Mouse (Mus musculus) forebrain, embryonic 15.5 days (tissue): ENCODE results near the gene Tctex1d4. TPM values are rescaled to one million over a fixed set of nuclear protein-coding genes. Genes with fewer than 3 reads are reported as not detected.

Experiments used
- ATAC-seq: fragments of 200-750 bp; cut with Nextera tagmentation; replicated peaks from 2 replicates; pipeline ENCODE4 v1.8.0; 2017; ENCODE audit warnings: mild to moderate bottlenecking, moderate TSS enrichment, moderate library complexity
- H3K27ac ChIP-seq: fragments of 300-500 bp; sonication (generic); replicated peaks from 2 replicates; pipeline ENCODE4 v1.5.1; 2015; ENCODE audit warnings: mild to moderate bottlenecking, inconsistent platforms
- H3K27me3 ChIP-seq: fragments of 300-500 bp; sonication (generic); 2 replicates; pipeline ENCODE4 v1.6.1; 2015; ENCODE audit warnings: inconsistent platforms
- H3K36me3 ChIP-seq: fragments of 300-500 bp; sonication (generic); 2 replicates; pipeline ENCODE4 v1.6.1; 2015; ENCODE audit warnings: mild to moderate bottlenecking, inconsistent platforms
- H3K4me1 ChIP-seq: fragments of 300-500 bp; sonication (generic); 2 replicates; pipeline ENCODE4 v1.6.1; 2015; ENCODE audit warnings: inconsistent platforms
- H3K4me2 ChIP-seq: fragments of 300-500 bp; sonication (generic); replicated peaks from 2 replicates; pipeline ENCODE4 v1.6.1; 2015; ENCODE audit warnings: mild to moderate bottlenecking, inconsistent platforms
- H3K4me3 ChIP-seq: fragments of 300-500 bp; sonication (generic); 2 replicates; pipeline ENCODE4 v1.5.1; 2015; ENCODE audit warnings: mild to moderate bottlenecking, inconsistent platforms
- H3K9ac ChIP-seq: fragments of 300-500 bp; sonication (generic); replicated peaks from 2 replicates; pipeline ENCODE4 v1.6.1; 2015; ENCODE audit warnings: mild to moderate bottlenecking, inconsistent platforms
- H3K9me3 ChIP-seq: fragments of 300-500 bp; sonication (generic); 2 replicates; pipeline ENCODE4 v1.6.1; 2016; ENCODE audit warnings: inconsistent platforms
- WGBS: fragments of 180-500 bp; shearing (Covaris S2); methylation state at CpG from one replicate; pipeline ENCODE4 v1.1.7; 2015; ENCODE audit warnings: mixed read lengths; 5-methylcytosine and 5-hydroxymethylcytosine counted together
- microRNA-seq: library from miRNA; unstranded; fragments of <30 nt; microRNA quantifications from one replicate; pipeline ENCODE4, GENCODE M21; 2016
- polyA plus RNA-seq: library from polyadenylated mRNA; unstranded; fragments of >200 nt; fragmentation: Nextera tagmentation; extraction: Ambion mirVana; gene quantifications from 2 replicates; pipeline ENCODE4 v1.2.1, GENCODE M21; 2015

Tctex1d4 gene
- polyA plus RNA-seq, 1 experiment from 2014 or later: 0.37 TPM

DNA sequence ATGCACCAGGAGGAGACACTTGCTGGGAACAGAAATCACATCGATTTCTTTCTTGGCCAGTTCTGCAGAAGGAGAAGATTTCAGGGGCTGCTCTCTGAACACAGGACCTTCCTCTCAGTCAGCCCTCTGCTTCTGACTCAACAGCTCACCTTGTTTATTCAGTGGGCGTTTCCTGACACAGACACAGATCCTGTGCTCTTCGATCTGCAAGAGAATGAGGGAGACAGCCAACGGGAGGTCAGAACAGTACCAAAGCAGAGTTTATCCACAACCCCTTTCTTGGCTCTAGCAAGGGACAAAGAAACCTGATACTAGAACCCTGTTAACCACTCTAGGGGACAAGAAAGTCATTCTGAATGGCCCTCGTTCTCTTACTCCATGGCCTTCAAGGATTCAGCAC lies 43.3 kb downstream of the Tctex1d4 start:
- Histone ChIP-seq H3K9ac (no peak overlapping the region), H3K27ac (no peak overlapping the region), H3K4me1 (no peaks in the 10 kb centered on the region), H3K9me3 (no peaks in the 10 kb centered on the region), H3K36me3 (peaks cover 32% of the 10 kb centered on the region), H3K27me3 (no peaks in the 10 kb centered on the region), H3K4me3 (no peak overlapping the region), H3K4me2 (no peak overlapping the region)
- ATAC-seq: no peak
- WGBS: 95% methylated on average over 5 of the region's 5 CpGs

Small RNAs within 50 kb of the gene (microRNA-seq; reads per million reads assigned to microRNA genes)
- gene Gm22398: not detected

Other genes starting within 250 kb of the Tctex1d4 start
- 9.2 and 9.5 TPM in 2 replicates for gene Zswim5, start 249.4 kb upstream of the Tctex1d4 start, polyA plus RNA-seq
- gene Urod, start 132.4 kb upstream of the Tctex1d4 start, polyA plus RNA-seq: 72.2 and 76.7 TPM in 2 replicates
- 25.5 and 28.3 TPM in 2 replicates for gene Hectd3, start 131.5 kb upstream of the Tctex1d4 start, polyA plus RNA-seq
- 42.8 and 43.0 TPM in 2 replicates for gene Eif2b3, start 107.4 kb upstream of the Tctex1d4 start, polyA plus RNA-seq
- gene Ptch2, start 30.7 kb upstream of the Tctex1d4 start, polyA plus RNA-seq: 3.6 and 3.8 TPM in 2 replicates
- 4.4 and 4.6 TPM in 2 replicates for gene Btbd19, start 1.1 kb upstream of the Tctex1d4 start, polyA plus RNA-seq
- gene Plk3, start 7.2 kb downstream of the Tctex1d4 start, polyA plus RNA-seq: 8.6 and 8.8 TPM in 2 replicates
- gene Rps8, start 29.4 kb downstream of the Tctex1d4 start, polyA plus RNA-seq: 478 and 525 TPM in 2 replicates
- 35.5 and 39.3 TPM in 2 replicates for gene Kif2c, start 55.8 kb downstream of the Tctex1d4 start, polyA plus RNA-seq
- gene Tmem53, start 125.2 kb downstream of the Tctex1d4 start, polyA plus RNA-seq: 4.9 and 6.5 TPM in 2 replicates
- 0.92 and 1.8 TPM in 2 replicates for gene Armh1, start 125.3 kb downstream of the Tctex1d4 start, polyA plus RNA-seq